ENCODE assay signal across 9 mouse cellular contexts in the genomic region with DNA sequence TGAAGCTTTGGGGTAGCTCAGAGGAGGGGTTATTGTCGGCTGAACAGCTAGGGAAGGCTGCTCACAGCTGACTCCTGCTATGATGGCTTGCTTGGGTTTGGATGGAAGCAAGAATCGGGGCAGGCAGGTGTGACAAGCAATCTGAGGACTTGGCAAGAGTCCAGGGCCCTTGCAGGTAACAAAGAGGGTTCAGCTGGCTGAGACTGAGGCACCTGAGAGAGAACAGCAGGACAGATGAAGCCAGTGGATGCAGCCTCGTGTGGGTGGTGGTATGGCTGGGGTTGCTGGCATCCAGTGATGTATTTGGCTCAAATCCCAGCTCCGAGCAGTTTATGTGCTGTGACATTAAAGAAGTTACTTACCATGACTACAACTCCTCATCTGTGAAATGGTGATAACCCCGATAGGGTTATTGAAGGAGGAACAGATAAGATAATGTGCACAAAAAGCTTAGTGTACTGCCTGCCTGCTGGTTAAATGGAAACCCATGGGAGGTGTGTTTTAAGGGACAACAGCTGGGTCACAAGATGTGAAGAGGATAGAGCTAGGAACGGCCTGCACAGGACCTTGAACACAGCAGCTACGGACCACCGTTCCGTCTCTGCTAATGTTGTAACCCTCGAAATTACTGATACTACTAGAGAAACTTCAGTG. TPM values are rescaled to one million over a fixed set of nuclear protein-coding genes. Genes with fewer than 3 reads are reported as not detected.
DNase-seq lines count a peak whose midpoint lies in the region; ATAC-seq and TF ChIP-seq lines count a peak whose summit lies in the region.
"Had no signal": no experiment of that assay in that cellular context is flagged by ENCODE, and none has a peak within 500 bp of the region (broad histone marks: within the 10 kb centered on the region; RNA-seq: fewer than 3 reads in every experiment).

No protein-coding gene starts in this region.

- H3K4me3 ChIP-seq in cerebellum, adult 2 months (replicated peaks; ENCODE audit: insufficient read depth, low read depth, low read length), result peak overlapping the region; percentile 27
- no peak overlapping the region for H3K4me3 ChIP-seq in lung, adult 2 months (replicated peaks; ENCODE audit: extremely low read depth, low read depth, low read length)
- 0 out of 2 replicates have a peak overlapping the region, but pooled peaks have one; percentile 96 for H3K4me3 ChIP-seq in stomach, embryonic 14.5 days (ENCODE audit: low read depth, low read length)

- DNase-seq in cerebellum, adult 2 months, result peak in 1 of 2 experiments; percentile 41
- DNase-seq in cerebellum, postnatal 4 days (ENCODE audit: low spot score in 2 of 2), result no peak
- DNase-seq in lung, postnatal 10 days, result peak; percentile 25
- DNase-seq in lung, adult 2 months, result no peak
- peak; percentile 20 to 36 for DNase-seq in kidney, adult 8-10 months
- no peak for DNase-seq in frontal cortex, postnatal 14 days (ENCODE audit: low spot score in 2 of 2)
- no peak for DNase-seq in heart, postnatal 4 days

- H3K4me2 ChIP-seq in stomach, embryonic 14.5 days (replicated peaks; ENCODE audit: low read depth, low read length), result peak overlapping the region; percentile 61

- no peaks in the 10 kb centered on the region for H3K27me3 ChIP-seq in cerebellum, adult 2 months (ENCODE audit: control insufficient read depth, insufficient read depth, low read length)
- no peaks in the 10 kb centered on the region; the same call in 1 of the 2 replicates for H3K27me3 ChIP-seq in stomach, embryonic 14.5 days (ENCODE audit: control insufficient read depth, insufficient read depth, low read length)

- H3K4me1 ChIP-seq in cerebellum, adult 2 months (ENCODE audit: control insufficient read depth, insufficient read depth, low read length), result peaks cover 10% of the 10 kb centered on the region
- peaks cover 3% of the 10 kb centered on the region; the same call in 1 of the 2 replicates for H3K4me1 ChIP-seq in lung, adult 2 months (ENCODE audit: control insufficient read depth, insufficient read depth, low read length)
- peaks cover 10% of the 10 kb centered on the region for H3K4me1 ChIP-seq in stomach, embryonic 14.5 days (ENCODE audit: control insufficient read depth, insufficient read depth, low read length)

- H3K27ac ChIP-seq in cerebellum, adult 2 months (ENCODE audit: insufficient read depth, low read length), result no peak overlapping the region
- no peak overlapping the region for H3K27ac ChIP-seq in stomach, embryonic 14.5 days (ENCODE audit: low read length)

- H3K36me3 ChIP-seq in stomach, embryonic 14.5 days (ENCODE audit: control insufficient read depth, insufficient read depth, low read length), result no peaks in the 10 kb centered on the region

- no peaks in the 10 kb centered on the region for H3K9me3 ChIP-seq in stomach, embryonic 14.5 days (ENCODE audit: control insufficient read depth, low read depth, low read length)

- no peak for TF ChIP-seq POLR2A in cerebellum, adult 2 months (IDR thresholded peaks at IDR 0.05; ENCODE audit: borderline replicate concordance, insufficient read depth, low read length)
- no peak for TF ChIP-seq POLR2A in lung, adult 2 months (IDR thresholded peaks at IDR 0.05; ENCODE audit: borderline replicate concordance, extremely low read depth, low read depth, low read length)

- no peak for ATAC-seq in stomach, embryonic 14.5 days (ENCODE audit: insufficient number of reproducible peaks, insufficient read depth, low FRiP score, low read depth)

- no peak for TF ChIP-seq CTCF in cerebellum, adult 2 months (IDR thresholded peaks at IDR 0.05; ENCODE audit: borderline replicate concordance, insufficient read depth, low read depth, low read length)
- no peak for TF ChIP-seq CTCF in lung, adult 2 months (IDR thresholded peaks at IDR 0.05; ENCODE audit: insufficient read depth, low read length)

- 38% methylated on average over 10 of the region's 10 CpGs for WGBS in cerebellum, adult 2 months
- WGBS in lung, adult 2 months, result 58% methylated on average over 10 of the region's 10 CpGs
- 66% methylated on average over 10 of the region's 10 CpGs for WGBS in stomach, embryonic 14.5 days

- no peak overlapping the region for H3K9ac ChIP-seq in stomach, embryonic 14.5 days (replicated peaks; ENCODE audit: low read depth, low read length)

RNA-seq across cellular contexts. Expression of gene Zfyve27, which starts 5.7 kb away (rescaled TPM):
- 104 and 107 TPM in 2 replicates for polyA plus RNA-seq in cerebellum, adult 2 months (2012; rRNA removed)
- polyA plus RNA-seq in lung, adult 2 months (2012; rRNA removed), result 39.3 and 53.9 TPM in 2 replicates
- 15.7 and 20.0 TPM in 2 replicates for polyA plus RNA-seq in stomach, embryonic 14.5 days (2014; fragmentation: Nextera tagmentation; extraction: Ambion mirVana)
- total RNA-seq in heart, postnatal 4 days (2021), result 10 to 100 TPM; 28.4 to 32.4 TPM

RNA-seq across cellular contexts. Expression of gene Marveld1, which starts 22.2 kb away (rescaled TPM):
- polyA plus RNA-seq in cerebellum, adult 2 months (2012; rRNA removed), result 11.7 and 12.8 TPM in 2 replicates
- 215 and 250 TPM in 2 replicates for polyA plus RNA-seq in lung, adult 2 months (2012; rRNA removed)
- polyA plus RNA-seq in stomach, embryonic 14.5 days (2014; fragmentation: Nextera tagmentation; extraction: Ambion mirVana), result 13.2 and 15.6 TPM in 2 replicates
- 10 to 100 TPM; 37.3 to 40.7 TPM for total RNA-seq in heart, postnatal 4 days (2021)

RNA-seq across cellular contexts. Expression of gene Sfrp5, which starts 32.6 kb away (rescaled TPM):
- 12.7 and 15.3 TPM in 2 replicates for polyA plus RNA-seq in cerebellum, adult 2 months (2012; rRNA removed)
- polyA plus RNA-seq in lung, adult 2 months (2012; rRNA removed), result 4.9 and 9.4 TPM in 2 replicates
- polyA plus RNA-seq in stomach, embryonic 14.5 days (2014; fragmentation: Nextera tagmentation; extraction: Ambion mirVana), result 11.1 and 13.0 TPM in 2 replicates
- 1 to 10 TPM in 1 of 2 experiments, under 1 TPM in 1; 0.54 to 1.3 TPM for total RNA-seq in heart, postnatal 4 days (2021)
- polyA plus RNA-seq: C2C12 had no signal

RNA-seq across cellular contexts. Expression of gene Avpi1, which starts 40.6 kb away (rescaled TPM):
- polyA plus RNA-seq in cerebellum, adult 2 months (2012; rRNA removed), result 26.9 and 28.8 TPM in 2 replicates
- polyA plus RNA-seq in lung, adult 2 months (2012; rRNA removed), result 46.8 and 69.6 TPM in 2 replicates
- polyA plus RNA-seq in stomach, embryonic 14.5 days (2014; fragmentation: Nextera tagmentation; extraction: Ambion mirVana), result 44.2 and 46.9 TPM in 2 replicates
- total RNA-seq in heart, postnatal 4 days (2021), result 10 to 100 TPM; 17.9 to 19.5 TPM

Comparison
In these comparisons a context has a peak if more than half of its experiments do, and no peak if none do; other contexts are left out.
1. DNase-seq: peak in lung, postnatal 10 days (single experiment) and kidney, adult 8-10 months (2 of 2); none in cerebellum, postnatal 4 days (0 of 2), lung, adult 2 months (single experiment), frontal cortex, postnatal 14 days (0 of 2) and heart, postnatal 4 days (single experiment).
2. RNA of gene Marveld1, which starts 22.2 kb away (polyA plus RNA-seq): 215 to 250 TPM in lung, adult 2 months; 13.2 to 15.6 TPM in stomach, embryonic 14.5 days and 11.7 to 12.8 TPM in cerebellum, adult 2 months; every median in the first group is over 10 times any median in the second.